Mouse (Mus musculus) gastrocnemius, postnatal 36 days (tissue): ENCODE measurements around the gene Tnfrsf13b. TPM values are rescaled to one million over a fixed set of nuclear protein-coding genes. Genes with fewer than 3 reads are reported as not detected.

Experiments
- total RNA-seq, 2 experiments: library from RNA; stranded (reverse); gene quantifications; 2 replicates each; pipeline ENCODE4 v1.2.3; 2021

Gene Tnfrsf13b
- total RNA-seq, 2 experiments from 2014 or later, result 0.30 to 0.43 TPM

Other genes starting within 250 kb of the Tnfrsf13b start
- 10 to 100 TPM; 37.7 to 41.3 TPM for gene Tmem11, start 247.5 kb upstream of the Tnfrsf13b start, total RNA-seq
- 1 to 10 TPM; 6.8 to 9.6 TPM for gene Natd1, start 212.0 kb upstream of the Tnfrsf13b start, total RNA-seq
- 100 to 1,000 TPM; 172 to 192 TPM for gene Map2k3, start 194.7 kb upstream of the Tnfrsf13b start, total RNA-seq
- 10 to 100 TPM; 56.1 to 69.0 TPM for gene Kcnj12, start 104.2 kb upstream of the Tnfrsf13b start, total RNA-seq
- gene Usp22, start 48.3 kb downstream of the Tnfrsf13b start, total RNA-seq, result 10 to 100 TPM; 13.1 to 18.6 TPM
- gene Aldh3a1, start 80.8 kb downstream of the Tnfrsf13b start, total RNA-seq, result under 1 TPM; 0.15 to 0.47 TPM
- gene Aldh3a2, start 140.7 kb downstream of the Tnfrsf13b start, total RNA-seq, result 10 to 100 TPM; 12.1 to 14.4 TPM
- gene Slc47a2, start 216.1 kb downstream of the Tnfrsf13b start, total RNA-seq, result not detected